Mouse (Mus musculus) cerebellum, adult 2 months (tissue): ENCODE data around the gene Selenoh.

ENCODE experiments used
- CTCF ChIP-seq: fragments of 200-500 bp; IDR thresholded peaks from 2 replicates; pipeline ENCODE4 v1.5.1; 2011; ENCODE audit warnings: low read depth, mild to moderate bottlenecking, control low read depth, low read length, moderate library complexity, borderline replicate concordance; ENCODE audit not compliant: insufficient read depth
- POLR2A ChIP-seq: fragments of 200-500 bp; IDR thresholded peaks from 2 replicates; pipeline ENCODE4 v1.6.1; 2011; ENCODE audit warnings: low read length, control low read depth, borderline replicate concordance; ENCODE audit not compliant: insufficient read depth

DNA sequence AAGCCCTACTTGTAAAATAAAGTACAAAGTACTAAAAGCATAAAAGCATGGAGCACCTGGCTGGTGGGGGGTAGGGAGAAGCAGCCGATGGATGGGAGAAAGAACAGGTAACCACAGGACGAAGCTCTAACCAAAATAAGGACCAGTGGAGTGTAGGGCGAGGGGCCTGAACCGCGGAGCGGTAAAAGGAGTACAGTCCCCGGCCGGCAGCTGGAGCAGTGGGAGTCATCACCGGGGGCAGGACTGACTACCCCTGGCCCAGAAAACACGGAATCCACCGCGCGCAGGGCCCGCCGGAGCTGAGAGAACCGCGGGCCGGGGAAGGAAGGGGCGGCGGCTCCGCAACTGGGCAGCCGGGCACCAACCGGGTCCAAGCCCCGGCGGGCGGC is 43.8 kb upstream of the Selenoh start:
- no peak for TF ChIP-seq CTCF
- no peak for TF ChIP-seq POLR2A
